Mouse (Mus musculus) limb, embryonic 14.5 days (tissue): Measurements from ENCODE around the gene Ripor2. TPM values are rescaled to one million over a fixed set of nuclear protein-coding genes. Genes with fewer than 3 reads are reported as not detected.
"Not testable (repeated sequence)": the region's sequence is repeated elsewhere in the genome, so short reads cannot be mapped to it uniquely, and the experiment has no call there.

Experiments
- ATAC-seq: fragments of 200-750 bp; cut with Nextera tagmentation; 2 replicates; pipeline ENCODE4 v1.8.0; 2017; ENCODE audit warnings: low read depth, moderate number of reproducible peaks, moderate TSS enrichment; ENCODE audit not compliant: low FRiP score
- DNase-seq: peaks from one replicate; pipeline ENCODE4 v3.0.0-alpha.2; 2015; ENCODE audit warnings: low spot score
- H3K27ac ChIP-seq: fragments of 300-500 bp; sonication (generic); replicated peaks from 2 replicates; pipeline ENCODE4 v1.5.1; 2014; ENCODE audit warnings: low read depth, mild to moderate bottlenecking, low read length, moderate library complexity, mixed read lengths
- H3K27me3 ChIP-seq: fragments of 300-500 bp; sonication (generic); 2 replicates; pipeline ENCODE4 v1.6.1; 2014; ENCODE audit warnings: low read length, mixed read lengths; ENCODE audit not compliant: control insufficient read depth, insufficient read depth
- H3K36me3 ChIP-seq: fragments of 300-500 bp; sonication (generic); 2 replicates; pipeline ENCODE4 v1.6.1; 2014; ENCODE audit warnings: mild to moderate bottlenecking, low read length, moderate library complexity, mixed read lengths; ENCODE audit not compliant: control insufficient read depth, insufficient read depth
- H3K4me1 ChIP-seq: fragments of 300-500 bp; sonication (generic); 2 replicates; pipeline ENCODE4 v1.6.1; 2014; ENCODE audit warnings: antibody characterized with exemption, low read length, mixed read lengths; ENCODE audit not compliant: control insufficient read depth, insufficient read depth
- H3K4me2 ChIP-seq: fragments of 300-500 bp; sonication (generic); replicated peaks from 2 replicates; pipeline ENCODE4 v1.6.1; 2014; ENCODE audit warnings: low read depth, mild to moderate bottlenecking, low read length, moderate library complexity; ENCODE audit not compliant: severe bottlenecking
- H3K4me3 ChIP-seq: fragments of 300-500 bp; sonication (generic); replicated peaks from 2 replicates; pipeline ENCODE4 v1.5.1; 2014; ENCODE audit warnings: low read length
- H3K9ac ChIP-seq: fragments of 300-500 bp; sonication (generic); 2 replicates; pipeline ENCODE4 v1.6.1; 2014; ENCODE audit warnings: mild to moderate bottlenecking, low read depth, low read length, moderate library complexity; ENCODE audit not compliant: severe bottlenecking
- H3K9me3 ChIP-seq: fragments of 300-500 bp; sonication (generic); 2 replicates; pipeline ENCODE4 v1.6.1; 2016; ENCODE audit warnings: low read length; ENCODE audit not compliant: control insufficient read depth
- POLR2A ChIP-seq: fragments of 200-500 bp; IDR thresholded peaks from 2 replicates; pipeline ENCODE4 v1.8.0; 2012; ENCODE audit warnings: inconsistent platforms, mild to moderate bottlenecking, moderate library complexity, borderline replicate concordance; ENCODE audit not compliant: insufficient read depth, insufficient read length; ENCODE audit errors: extremely low read depth
- WGBS: fragments of 180-500 bp; shearing (Covaris S2); extraction: QIAGEN DNeasy Blood & Tissue Kit; methylation state at CpG from one replicate; pipeline ENCODE4 v1.1.7; 2014; 5-methylcytosine and 5-hydroxymethylcytosine counted together
- polyA plus RNA-seq, 2 experiments: library from polyadenylated mRNA; depleted of rRNA in 1 of 2; stranded (reverse) in 1 of 2; unstranded in 1 of 2; fragments of >200 nt; fragmentation: Nextera tagmentation in 1 of 2; extraction: Ambion mirVana in 1 of 2; gene quantifications; 2 replicates each; pipeline versions ENCODE4 v1.2.1 to v1.2.3; 2012 to 2014

Gene Ripor2
- polyA plus RNA-seq, 2 experiments: 5.1 TPM

DNA sequence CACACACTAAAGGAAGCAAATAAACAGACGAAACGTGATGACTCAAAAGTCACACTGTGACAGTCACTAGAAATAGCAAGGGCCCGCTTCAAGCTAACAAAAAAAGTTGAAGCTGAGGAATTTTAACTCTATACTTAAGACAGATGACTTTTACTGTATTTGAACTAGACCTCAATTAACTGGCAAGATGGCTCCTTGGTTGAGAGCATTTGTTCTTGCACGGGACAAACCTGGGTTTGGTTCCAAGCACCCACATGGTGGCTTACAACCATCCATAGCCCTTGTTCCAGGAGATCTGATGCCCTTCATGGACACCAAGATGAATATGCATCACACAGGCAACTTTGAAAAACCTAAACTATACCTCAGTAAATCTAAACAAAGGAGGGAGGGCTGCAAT, 180.3 kb downstream of the Ripor2 start:
- Histone ChIP-seq H3K4me3 (peak overlapping the region; percentile 99), H3K4me2 (peak overlapping the region; percentile 72), H3K4me1 (peaks cover 9% of the 10 kb centered on the region), H3K9me3 (no peaks in the 10 kb centered on the region), H3K9ac (peak overlapping the region; percentile 83; the same call in 1 of the 2 replicates), H3K27ac (no peak overlapping the region), H3K27me3 (no peaks in the 10 kb centered on the region), H3K36me3 (peaks cover 15% of the 10 kb centered on the region)
- WGBS: 39% methylated on average over 4 of the region's 4 CpGs
- ATAC-seq: no peak
- DNase-seq: no peak
- no peak for TF ChIP-seq POLR2A

DNA sequence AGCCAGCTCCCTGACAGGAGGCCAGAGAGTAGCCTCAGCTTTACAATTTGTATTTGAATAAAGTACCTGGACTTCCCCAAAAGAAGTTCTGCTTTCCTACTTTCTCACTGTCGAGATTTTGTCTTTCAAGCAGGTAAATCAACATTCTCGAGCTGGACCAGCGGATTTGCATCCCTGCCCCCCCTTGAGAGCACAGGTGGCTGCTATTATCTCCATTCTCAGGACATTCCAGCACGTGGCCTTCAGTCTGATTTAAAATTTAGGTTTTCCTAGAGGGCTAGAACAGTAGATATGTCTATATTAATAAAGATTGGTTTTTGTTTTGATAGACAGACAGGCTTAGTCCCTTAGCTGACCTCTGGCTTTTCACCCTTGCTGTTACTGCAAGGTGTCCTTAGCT, 185.8 kb downstream of the Ripor2 start:
- H3K9ac ChIP-seq, ATAC-seq, H3K36me3 ChIP-seq, DNase-seq, H3K27ac ChIP-seq, H3K27me3 ChIP-seq, H3K4me3 ChIP-seq, H3K9me3 ChIP-seq, H3K4me2 ChIP-seq, H3K4me1 ChIP-seq: not testable (repeated sequence)
- WGBS: 68% methylated on average over 4 of the region's 4 CpGs

GRCm38 (mm10) chr13:24771482-24771881, 189.5 kb downstream of the Ripor2 start:
- H3K27me3 ChIP-seq: not testable (repeated sequence)

DNA sequence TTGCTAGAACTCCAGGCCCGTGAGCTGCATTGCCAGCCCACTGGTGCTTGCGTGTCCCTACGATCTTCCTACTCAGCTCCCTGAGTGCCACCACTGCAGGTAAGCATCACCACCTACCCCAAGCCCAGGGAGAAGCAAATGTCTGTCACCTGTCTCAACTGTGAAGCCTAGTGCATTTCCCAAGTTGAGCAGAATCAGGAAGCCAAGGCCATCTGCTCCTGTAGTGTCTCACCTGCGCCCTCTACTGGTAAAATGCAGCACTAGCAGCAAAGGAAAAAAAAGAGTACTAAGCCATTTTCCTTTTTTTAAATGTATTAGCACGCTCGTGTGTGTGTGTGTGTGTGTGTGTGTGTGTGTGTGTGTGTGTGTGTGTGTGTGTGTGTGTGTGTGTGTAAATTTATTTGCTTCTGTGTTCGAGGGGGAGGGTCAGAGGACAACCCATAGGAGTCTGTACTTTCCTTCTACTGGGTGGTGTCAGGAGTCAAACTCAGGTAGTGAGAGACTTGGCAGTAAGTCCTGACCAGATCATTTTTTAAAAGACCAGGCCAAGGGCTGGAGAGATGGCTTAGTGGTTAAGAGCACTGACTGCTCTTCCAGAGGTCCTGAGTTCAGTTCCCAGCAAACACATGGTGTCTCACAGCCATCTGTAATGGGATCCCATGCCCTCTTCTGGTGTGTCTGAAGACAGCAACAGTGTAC, 194.3 kb downstream of the Ripor2 start:
- Histone ChIP-seq H3K9me3 (no peaks in the 10 kb centered on the region), H3K27me3 (no peaks in the 10 kb centered on the region), H3K4me3 (no peak overlapping the region), H3K4me1 (no peaks in the 10 kb centered on the region), H3K4me2 (no peak overlapping the region), H3K9ac (no peak overlapping the region), H3K27ac (no peak overlapping the region), H3K36me3 (no peaks in the 10 kb centered on the region)
- no peak for ATAC-seq
- TF ChIP-seq POLR2A: no peak
- 49% methylated on average over 7 of the region's 7 CpGs for WGBS
- DNase-seq: peak; percentile 56

More at GRCm38 (mm10) chr13:24771482-24771881, 189.5 kb downstream of the Ripor2 start:
- not testable (repeated sequence) for DNase-seq, H3K4me3 ChIP-seq, H3K4me1 ChIP-seq, H3K27ac ChIP-seq, H3K9ac ChIP-seq, H3K4me2 ChIP-seq, H3K9me3 ChIP-seq, H3K36me3 ChIP-seq, ATAC-seq
- 92% methylated on average over 10 of the region's 10 CpGs for WGBS

GRCm38 (mm10) chr13:24778026-24778425, 196.0 kb downstream of the Ripor2 start:
- no peak overlapping the region for H3K27ac ChIP-seq
- no peak for TF ChIP-seq POLR2A
- 74% methylated on average over 2 of the region's 2 CpGs for WGBS

More at GRCm38 (mm10) chr13:24778026-24778425, 196.0 kb downstream of the Ripor2 start:
- H3K9ac ChIP-seq: no peak overlapping the region
- no peaks in the 10 kb centered on the region for H3K27me3 ChIP-seq
- no peak overlapping the region for H3K4me2 ChIP-seq
- ATAC-seq: no peak
- H3K9me3 ChIP-seq: no peaks in the 10 kb centered on the region
- no peak for DNase-seq
- no peaks in the 10 kb centered on the region for H3K4me1 ChIP-seq
- H3K4me3 ChIP-seq: no peak overlapping the region
- no peaks in the 10 kb centered on the region for H3K36me3 ChIP-seq
